Mouse (Mus musculus) embryonic facial prominence, embryonic 15.5 days (tissue): ENCODE results near the gene Gimap5. TPM values are rescaled to one million over a fixed set of nuclear protein-coding genes. Genes with fewer than 3 reads are reported as not detected.

ENCODE experiments used
- ATAC-seq: fragments of 200-750 bp; cut with Nextera tagmentation; 2 replicates; pipeline ENCODE4 v1.8.0; 2017; ENCODE audit warnings: low read depth, moderate TSS enrichment; ENCODE audit not compliant: insufficient number of reproducible peaks, low FRiP score, low TSS enrichment
- H3K27ac ChIP-seq: fragments of 300-500 bp; sonication (generic); replicated peaks from 2 replicates; pipeline ENCODE4 v1.5.1; 2015; ENCODE audit warnings: mild to moderate bottlenecking, inconsistent platforms
- H3K27me3 ChIP-seq: fragments of 300-500 bp; sonication (generic); 2 replicates; pipeline ENCODE4 v1.6.1; 2015; ENCODE audit warnings: inconsistent platforms
- H3K36me3 ChIP-seq: fragments of 300-500 bp; sonication (generic); 2 replicates; pipeline ENCODE4 v1.6.1; 2015; ENCODE audit warnings: mild to moderate bottlenecking, inconsistent platforms
- H3K4me1 ChIP-seq: fragments of 300-500 bp; sonication (generic); 2 replicates; pipeline ENCODE4 v1.6.1; 2015; ENCODE audit warnings: inconsistent platforms
- H3K4me2 ChIP-seq: fragments of 300-500 bp; sonication (generic); replicated peaks from 2 replicates; pipeline ENCODE4 v1.6.1; 2015; ENCODE audit warnings: mild to moderate bottlenecking, inconsistent platforms
- H3K4me3 ChIP-seq: fragments of 300-500 bp; sonication (generic); replicated peaks from 2 replicates; pipeline ENCODE4 v1.5.1; 2015; ENCODE audit warnings: mild to moderate bottlenecking, inconsistent platforms
- H3K9ac ChIP-seq: fragments of 300-500 bp; sonication (generic); 2 replicates; pipeline ENCODE4 v1.6.1; 2015; ENCODE audit warnings: inconsistent platforms
- H3K9me3 ChIP-seq: fragments of 300-500 bp; sonication (generic); replicated peaks from 2 replicates; pipeline ENCODE4 v1.6.1; 2016; ENCODE audit warnings: inconsistent platforms
- WGBS: fragments of 180-500 bp; shearing (Covaris S2); methylation state at CpG from one replicate; pipeline ENCODE4 v1.1.7; 2015; 5-methylcytosine and 5-hydroxymethylcytosine counted together
- polyA plus RNA-seq: library from polyadenylated mRNA; unstranded; fragments of >200 nt; fragmentation: Nextera tagmentation; extraction: Ambion mirVana; gene quantifications from 2 replicates; pipeline ENCODE4 v1.2.1, GENCODE M21; 2015

Gimap5 gene
- 4.6 and 7.2 TPM in 2 replicates for polyA plus RNA-seq

- no peak within 1 kb of the TSS for H3K9ac ChIP-seq
- H3K27ac ChIP-seq: peak within 1 kb of the TSS; percentile 31; the same call in 1 of the 2 replicates
- H3K9me3 ChIP-seq: no peaks in the 10 kb centered on the region
- H3K4me2 ChIP-seq: no peak within 1 kb of the TSS
- H3K4me1 ChIP-seq: peaks cover 11% of the 10 kb centered on the region
- ATAC-seq: no peak
- H3K4me3 ChIP-seq: no peak within 1 kb of the TSS
- 34% methylated on average over 16 of the region's 16 CpGs for WGBS
- H3K36me3 ChIP-seq: no peaks in the 10 kb centered on the region
- peaks cover 27% of the 10 kb centered on the region for H3K27me3 ChIP-seq
Observed at GRCm38 (mm10) chr6:48745959-48746889, at the start of gene Gimap5. Gene Gimap5, plus strand, starts transcription at chr6:48746197.

- no peak overlapping the region for H3K27ac ChIP-seq
- WGBS: 74% methylated on average over 4 of the region's 4 CpGs
- H3K36me3 ChIP-seq: no peaks in the 10 kb centered on the region
- H3K4me2 ChIP-seq: no peak overlapping the region
- no peak overlapping the region for H3K9ac ChIP-seq
- H3K27me3 ChIP-seq: no peaks in the 10 kb centered on the region
- H3K4me3 ChIP-seq: no peak overlapping the region
- no peaks in the 10 kb centered on the region for H3K9me3 ChIP-seq
- no peak for ATAC-seq
- no peaks in the 10 kb centered on the region for H3K4me1 ChIP-seq
Observed at GRCm38 (mm10) chr6:48696830-48697554, 49.0 kb upstream of the Gimap5 start.

- Histone ChIP-seq H3K27ac (no peak overlapping the region), H3K9me3 (no peaks in the 10 kb centered on the region), H3K4me1 (no peaks in the 10 kb centered on the region), H3K36me3 (no peaks in the 10 kb centered on the region), H3K4me3 (no peak overlapping the region), H3K4me2 (no peak overlapping the region), H3K27me3 (no peaks in the 10 kb centered on the region), H3K9ac (no peak overlapping the region)
- 39% methylated on average over 1 of the region's 1 CpGs for WGBS
- ATAC-seq: no peak
Observed at GRCm38 (mm10) chr6:48697555-48697930, 48.5 kb upstream of the Gimap5 start.

GRCm38 (mm10) chr6:48698066-48698856 lies 47.7 kb upstream of the Gimap5 start:
- Histone ChIP-seq H3K9me3 (no peaks in the 10 kb centered on the region), H3K9ac (no peak overlapping the region), H3K4me3 (no peak overlapping the region), H3K36me3 (no peaks in the 10 kb centered on the region), H3K4me2 (no peak overlapping the region), H3K4me1 (no peaks in the 10 kb centered on the region), H3K27me3 (no peaks in the 10 kb centered on the region), H3K27ac (no peak overlapping the region)
- no peak for ATAC-seq
- 68% methylated on average over 7 of the region's 7 CpGs for WGBS

- H3K36me3 ChIP-seq: no peaks in the 10 kb centered on the region
- no peaks in the 10 kb centered on the region for H3K9me3 ChIP-seq
- no peaks in the 10 kb centered on the region for H3K4me1 ChIP-seq
- WGBS: 77% methylated on average over 3 of the region's 3 CpGs
- ATAC-seq: no peak
- no peak overlapping the region for H3K9ac ChIP-seq
- no peak overlapping the region for H3K27ac ChIP-seq
- no peaks in the 10 kb centered on the region for H3K27me3 ChIP-seq
- H3K4me2 ChIP-seq: no peak overlapping the region
- no peak overlapping the region for H3K4me3 ChIP-seq
Observed at GRCm38 (mm10) chr6:48698888-48699287, 47.1 kb upstream of the Gimap5 start.

- Histone ChIP-seq H3K9ac (no peak overlapping the region), H3K4me2 (no peak overlapping the region), H3K27me3 (no peaks in the 10 kb centered on the region), H3K36me3 (no peaks in the 10 kb centered on the region), H3K9me3 (no peaks in the 10 kb centered on the region), H3K4me1 (no peaks in the 10 kb centered on the region), H3K4me3 (no peak overlapping the region), H3K27ac (0 out of 2 replicates have a peak overlapping the region, but pooled peaks have one; percentile 4)
- WGBS: 48% methylated on average over 5 of the region's 5 CpGs
- no peak for ATAC-seq
Observed at GRCm38 (mm10) chr6:48700251-48701075, 45.5 kb upstream of the Gimap5 start.

GRCm38 (mm10) chr6:48702146-48702545 lies 43.9 kb upstream of the Gimap5 start:
- H3K4me2 ChIP-seq: no peak overlapping the region
- WGBS: 73% methylated on average over 7 of the region's 7 CpGs

GRCm38 (mm10) chr6:48702601-48703000 lies 43.4 kb upstream of the Gimap5 start:
- 60% methylated on average over 5 of the region's 5 CpGs for WGBS
- Histone ChIP-seq H3K27ac (no peak overlapping the region), H3K36me3 (no peaks in the 10 kb centered on the region), H3K9ac (no peak overlapping the region), H3K4me1 (no peaks in the 10 kb centered on the region), H3K4me3 (no peak overlapping the region), H3K9me3 (no peaks in the 10 kb centered on the region), H3K4me2 (no peak overlapping the region), H3K27me3 (no peaks in the 10 kb centered on the region)
- no peak for ATAC-seq

More at GRCm38 (mm10) chr6:48702146-48702545, 43.9 kb upstream of the Gimap5 start:
- Histone ChIP-seq H3K4me3 (no peak overlapping the region), H3K36me3 (no peaks in the 10 kb centered on the region), H3K4me1 (no peaks in the 10 kb centered on the region), H3K27ac (no peak overlapping the region), H3K9ac (no peak overlapping the region), H3K9me3 (no peaks in the 10 kb centered on the region), H3K27me3 (no peaks in the 10 kb centered on the region)
- no peak for ATAC-seq

GRCm38 (mm10) chr6:48704146-48704545 lies 41.9 kb upstream of the Gimap5 start:
- H3K4me3 ChIP-seq: no peak overlapping the region
- no peaks in the 10 kb centered on the region for H3K9me3 ChIP-seq
- H3K4me2 ChIP-seq: no peak overlapping the region
- no peak overlapping the region for H3K27ac ChIP-seq
- H3K9ac ChIP-seq: no peak overlapping the region
- no peaks in the 10 kb centered on the region for H3K36me3 ChIP-seq
- H3K4me1 ChIP-seq: no peaks in the 10 kb centered on the region
- H3K27me3 ChIP-seq: no peaks in the 10 kb centered on the region
- no peak for ATAC-seq

GRCm38 (mm10) chr6:48706130-48706529 lies 39.9 kb upstream of the Gimap5 start:
- no peaks in the 10 kb centered on the region for H3K36me3 ChIP-seq
- H3K9ac ChIP-seq: no peak overlapping the region
- H3K27ac ChIP-seq: no peak overlapping the region
- ATAC-seq: no peak
- H3K27me3 ChIP-seq: no peaks in the 10 kb centered on the region
- H3K4me3 ChIP-seq: no peak overlapping the region
- H3K4me1 ChIP-seq: no peaks in the 10 kb centered on the region
- WGBS: 51% methylated on average over 3 of the region's 3 CpGs
- H3K9me3 ChIP-seq: no peaks in the 10 kb centered on the region
- no peak overlapping the region for H3K4me2 ChIP-seq
